Mouse (Mus musculus): ENCODE data around the gene Hmga1. TPM values are rescaled to one million over a fixed set of nuclear protein-coding genes. Genes with fewer than 3 reads are reported as not detected.

Gene Hmga1
- polyA plus RNA-seq, 1 experiment: 397 TPM

DNA sequence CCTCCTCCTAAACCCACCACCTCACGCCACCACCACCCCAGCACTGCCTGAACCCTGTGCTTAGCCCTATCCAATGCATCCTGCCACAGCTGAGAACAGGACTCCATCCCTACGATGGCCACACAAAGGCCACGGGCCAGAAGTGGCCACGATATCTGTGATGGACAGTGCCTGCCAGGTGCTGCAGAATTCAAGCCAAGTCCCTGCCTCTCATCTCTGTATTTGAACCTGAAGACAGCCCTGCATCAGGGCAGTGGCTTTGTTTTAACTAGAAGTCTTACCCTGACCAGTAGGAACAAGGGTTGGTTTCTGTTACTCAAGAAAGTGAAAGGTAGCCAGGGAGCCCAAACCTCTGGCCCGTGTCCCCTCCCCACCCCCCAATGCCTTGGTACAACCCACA is 47.2 kb upstream of the Hmga1 start:
- H3ac ChIP-seq (ENCODE audit: control insufficient read depth, insufficient read length, low read depth): no peak overlapping the region
- no peaks in the 10 kb centered on the region for H3K36me3 ChIP-seq (ENCODE audit: control insufficient read depth, insufficient read depth)
- TF ChIP-seq USF1 (IDR thresholded peaks at IDR 0.05; ENCODE audit: low read depth) (no peak), CEBPB (IDR thresholded peaks at IDR 0.05; ENCODE audit: low read depth) (no peak), CTCF (IDR thresholded peaks at IDR 0.05; ENCODE audit: control insufficient read depth, insufficient read depth, insufficient read length) (no peak), MYOG (IDR thresholded peaks at IDR 0.05; ENCODE audit: control insufficient read depth, extremely low read depth, insufficient read length) (no peak), FOSL1 (IDR thresholded peaks at IDR 0.05; ENCODE audit: insufficient read depth, low read length, poor library complexity, severe bottlenecking) (no peak), MAX (IDR thresholded peaks at IDR 0.05) (no peak)
- peaks cover 80% of the 10 kb centered on the region for H3K27me3 ChIP-seq (ENCODE audit: control insufficient read depth, insufficient read depth, insufficient read length)
- H3K79me3 ChIP-seq (ENCODE audit: low read depth): no peaks in the 10 kb centered on the region
- no peaks in the 10 kb centered on the region for H3K79me2 ChIP-seq (ENCODE audit: control insufficient read depth, insufficient read depth)
- H3K4me3 ChIP-seq (ENCODE audit: insufficient read depth, poor library complexity, severe bottlenecking): no peak overlapping the region

DNA sequence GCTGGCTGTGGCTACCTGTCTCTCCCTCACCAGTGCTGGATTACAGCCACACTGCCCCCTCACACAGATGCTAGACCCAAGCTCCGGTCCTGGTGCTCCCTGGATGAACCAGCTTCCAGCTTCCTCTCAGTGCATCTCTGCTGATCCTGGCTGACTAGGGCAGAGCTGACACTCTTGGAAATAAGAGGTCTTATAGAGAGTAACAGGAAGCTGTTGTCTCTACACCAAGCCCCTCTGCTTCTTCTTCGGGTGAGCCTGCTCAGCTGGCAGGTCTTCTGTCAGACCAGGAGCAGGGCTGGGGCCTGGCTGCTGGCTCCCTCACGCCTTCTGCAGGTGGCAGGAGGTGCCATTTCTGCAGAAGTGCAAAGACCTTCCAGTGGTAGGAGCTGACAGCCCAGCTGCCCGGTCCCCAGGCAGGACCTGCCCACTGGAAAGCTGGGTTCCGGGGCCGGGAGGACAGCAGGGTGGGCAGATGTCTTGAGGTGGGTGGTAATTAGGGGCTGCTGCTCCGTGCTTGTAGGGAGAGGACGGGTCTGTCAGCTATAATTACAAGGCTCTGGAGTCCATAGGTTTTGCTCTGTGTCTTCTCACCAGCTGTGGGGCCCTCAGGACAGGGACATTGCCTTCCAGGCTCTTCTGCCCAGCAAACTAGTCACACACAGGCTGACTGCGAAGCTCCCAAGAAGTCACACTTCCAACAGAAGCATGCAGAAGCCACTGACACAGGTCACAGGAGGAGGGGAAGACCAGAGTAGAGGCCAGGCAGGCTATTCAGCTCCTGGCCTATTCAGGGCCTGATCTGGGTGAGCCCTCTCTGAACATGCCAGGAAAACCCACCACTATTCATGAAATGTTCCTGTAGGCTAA is 45.8 kb upstream of the Hmga1 start:
- Histone ChIP-seq H3ac (ENCODE audit: control insufficient read depth, insufficient read length, low read depth) (no peak overlapping the region), H3K79me3 (ENCODE audit: low read depth) (no peaks in the 10 kb centered on the region), H3K27me3 (ENCODE audit: control insufficient read depth, insufficient read depth, insufficient read length) (peaks cover 93% of the 10 kb centered on the region), H3K36me3 (ENCODE audit: control insufficient read depth, insufficient read depth) (no peaks in the 10 kb centered on the region), H3K79me2 (ENCODE audit: control insufficient read depth, insufficient read depth) (no peaks in the 10 kb centered on the region), H3K4me3 (ENCODE audit: insufficient read depth, poor library complexity, severe bottlenecking) (no peak overlapping the region)
- TF ChIP-seq MYOD1 (IDR thresholded peaks at IDR 0.05; ENCODE audit: control insufficient read depth, insufficient read length, low read depth) (no peak), USF1 (IDR thresholded peaks at IDR 0.05; ENCODE audit: low read depth) (no peak), FOSL1 (IDR thresholded peaks at IDR 0.05; ENCODE audit: insufficient read depth, low read length, poor library complexity, severe bottlenecking) (no peak), CTCF (IDR thresholded peaks at IDR 0.05; ENCODE audit: control insufficient read depth, insufficient read depth, insufficient read length) (no peak), MYOG (IDR thresholded peaks at IDR 0.05; ENCODE audit: control insufficient read depth, extremely low read depth, insufficient read length) (no peak), CEBPB (IDR thresholded peaks at IDR 0.05; ENCODE audit: low read depth) (no peak), MAX (IDR thresholded peaks at IDR 0.05) (no peak)

DNA sequence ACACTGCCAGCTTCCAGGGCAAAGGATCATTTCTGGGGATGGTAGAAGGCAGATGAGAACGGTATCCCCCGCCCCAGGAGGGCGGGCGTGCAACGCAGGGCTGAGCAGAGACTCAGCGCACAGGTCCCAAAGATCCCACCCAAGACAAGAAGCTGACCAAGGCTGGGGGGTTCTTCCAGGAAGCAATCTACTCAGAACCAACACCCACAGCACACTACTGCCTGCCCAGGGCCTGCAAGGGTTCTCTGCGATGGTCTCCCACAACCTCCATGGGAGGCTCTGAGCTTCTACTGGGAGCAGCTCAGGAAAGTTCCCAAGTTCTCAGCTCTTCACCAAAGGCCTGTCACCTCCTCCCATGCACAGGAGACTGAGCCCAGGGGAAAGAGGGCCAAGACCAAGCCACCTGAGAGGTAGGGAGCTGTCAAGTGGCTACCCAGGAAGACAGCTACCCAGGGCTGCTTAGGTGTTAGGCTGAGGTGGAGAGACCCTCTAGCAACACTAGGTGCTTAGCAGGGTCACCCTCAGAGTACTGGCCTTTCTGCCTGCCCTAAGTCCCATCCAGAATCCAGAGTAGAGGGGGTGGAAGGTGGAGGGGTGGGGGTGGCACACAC is 45.1 kb upstream of the Hmga1 start:
- Histone ChIP-seq H3ac (ENCODE audit: control insufficient read depth, insufficient read length, low read depth) (no peak overlapping the region), H3K27me3 (ENCODE audit: control insufficient read depth, insufficient read depth, insufficient read length) (peaks cover 99% of the 10 kb centered on the region), H3K4me3 (ENCODE audit: insufficient read depth, poor library complexity, severe bottlenecking) (no peak overlapping the region), H3K36me3 (ENCODE audit: control insufficient read depth, insufficient read depth) (no peaks in the 10 kb centered on the region), H3K79me3 (ENCODE audit: low read depth) (no peaks in the 10 kb centered on the region), H3K79me2 (ENCODE audit: control insufficient read depth, insufficient read depth) (no peaks in the 10 kb centered on the region)
- no peak for TF ChIP-seq MYOG (IDR thresholded peaks at IDR 0.05; ENCODE audit: control insufficient read depth, extremely low read depth, insufficient read length)
- TF ChIP-seq CEBPB (IDR thresholded peaks at IDR 0.05; ENCODE audit: low read depth): no peak
- TF ChIP-seq USF1 (IDR thresholded peaks at IDR 0.05; ENCODE audit: low read depth): no peak
- no peak for TF ChIP-seq MAX (IDR thresholded peaks at IDR 0.05)
- no peak for TF ChIP-seq MYOD1 (IDR thresholded peaks at IDR 0.05; ENCODE audit: control insufficient read depth, insufficient read length, low read depth)
- TF ChIP-seq CTCF (IDR thresholded peaks at IDR 0.05; ENCODE audit: control insufficient read depth, insufficient read depth, insufficient read length): no peak
- no peak for TF ChIP-seq FOSL1 (IDR thresholded peaks at IDR 0.05; ENCODE audit: insufficient read depth, low read length, poor library complexity, severe bottlenecking)

DNA sequence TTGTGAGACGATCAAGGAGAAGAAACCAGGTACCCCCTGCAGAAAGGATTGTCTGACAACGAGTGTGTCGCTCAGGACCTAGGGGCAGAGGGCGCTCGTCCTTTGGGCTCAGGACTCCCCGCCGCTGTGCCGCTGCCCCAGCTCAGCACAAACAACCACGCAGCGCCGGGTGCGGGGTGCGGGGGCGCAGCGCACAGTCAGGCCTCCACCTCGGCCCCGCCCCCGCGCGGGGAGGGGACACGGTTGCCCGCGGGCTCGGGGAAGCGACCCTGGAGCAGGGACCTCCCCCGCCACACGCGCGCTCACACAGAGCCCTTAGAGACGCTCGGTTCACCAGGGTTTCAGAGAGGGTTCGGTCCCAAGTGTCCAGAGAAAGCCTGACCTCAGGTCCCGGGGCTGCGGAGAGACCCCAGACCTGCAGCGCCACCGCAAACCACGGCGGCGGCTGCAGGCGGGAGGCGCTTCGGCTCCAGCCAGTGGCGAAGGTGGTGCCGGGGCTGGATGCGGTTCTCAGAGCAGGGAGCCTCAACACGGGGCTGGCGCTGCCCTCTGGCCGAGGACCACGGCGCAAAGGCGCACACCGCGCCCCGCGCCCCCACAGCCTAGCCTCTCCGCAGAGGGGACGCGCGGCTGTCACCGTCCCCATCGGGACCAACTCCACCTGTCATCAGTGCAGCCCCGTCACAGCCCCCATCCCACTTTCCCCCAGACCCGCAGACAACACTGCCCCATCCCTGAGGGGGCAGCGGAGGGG is 44.3 kb upstream of the Hmga1 start:
- no peaks in the 10 kb centered on the region for H3K79me2 ChIP-seq (ENCODE audit: control insufficient read depth, insufficient read depth)
- no peaks in the 10 kb centered on the region for H3K36me3 ChIP-seq (ENCODE audit: control insufficient read depth, insufficient read depth)
- TF ChIP-seq CTCF (IDR thresholded peaks at IDR 0.05; ENCODE audit: control insufficient read depth, insufficient read depth, insufficient read length): no peak
- no peak for TF ChIP-seq CEBPB (IDR thresholded peaks at IDR 0.05; ENCODE audit: low read depth)
- H3K4me3 ChIP-seq (ENCODE audit: insufficient read depth, poor library complexity, severe bottlenecking): peak overlapping the region; percentile 11
- H3K79me3 ChIP-seq (ENCODE audit: low read depth): no peaks in the 10 kb centered on the region
- H3K27me3 ChIP-seq (ENCODE audit: control insufficient read depth, insufficient read depth, insufficient read length): peaks cover 99% of the 10 kb centered on the region
- H3ac ChIP-seq (ENCODE audit: control insufficient read depth, insufficient read length, low read depth): no peak overlapping the region

DNA sequence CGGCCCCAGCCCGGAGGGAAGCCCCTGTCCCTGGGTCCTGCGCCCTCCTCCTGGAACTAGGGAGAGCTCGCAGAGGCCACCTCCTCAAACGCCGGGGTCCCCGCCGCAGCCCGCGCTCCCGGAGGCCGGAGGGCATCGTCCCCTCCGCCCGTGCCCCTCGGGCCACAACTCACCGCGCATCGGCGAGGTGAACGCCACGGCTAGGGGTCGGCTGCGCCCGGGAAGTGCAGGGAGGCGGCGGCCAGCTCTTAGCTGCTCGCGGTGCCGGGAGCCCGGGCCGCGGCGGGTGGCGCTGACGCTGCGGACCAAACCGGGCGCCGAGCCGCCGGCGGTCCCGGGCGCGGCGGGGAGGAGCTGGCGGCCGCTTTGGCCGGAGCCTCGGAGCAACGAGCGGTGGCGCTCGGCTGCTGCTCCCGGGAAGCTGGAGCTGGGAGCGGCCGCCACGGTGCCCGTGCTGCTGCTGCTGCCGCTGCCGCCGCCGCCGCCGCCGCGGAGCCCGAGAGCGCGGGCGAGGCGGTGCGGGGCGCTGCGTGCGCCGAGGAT is 43.6 kb upstream of the Hmga1 start:
- TF ChIP-seq CEBPB (IDR thresholded peaks at IDR 0.05; ENCODE audit: low read depth) (no peak), MYOD1 (IDR thresholded peaks at IDR 0.05; ENCODE audit: control insufficient read depth, insufficient read length, low read depth) (no peak), MYOG (IDR thresholded peaks at IDR 0.05; ENCODE audit: control insufficient read depth, extremely low read depth, insufficient read length) (no peak), USF1 (IDR thresholded peaks at IDR 0.05; ENCODE audit: low read depth) (no peak), CTCF (IDR thresholded peaks at IDR 0.05; ENCODE audit: control insufficient read depth, insufficient read depth, insufficient read length) (no peak), MAX (IDR thresholded peaks at IDR 0.05) (no peak), FOSL1 (IDR thresholded peaks at IDR 0.05; ENCODE audit: insufficient read depth, low read length, poor library complexity, severe bottlenecking) (no peak)
- no peaks in the 10 kb centered on the region for H3K79me3 ChIP-seq (ENCODE audit: low read depth)
- H3K36me3 ChIP-seq (ENCODE audit: control insufficient read depth, insufficient read depth): no peaks in the 10 kb centered on the region
- no peaks in the 10 kb centered on the region for H3K79me2 ChIP-seq (ENCODE audit: control insufficient read depth, insufficient read depth)
- no peak overlapping the region for H3ac ChIP-seq (ENCODE audit: control insufficient read depth, insufficient read length, low read depth)
- H3K27me3 ChIP-seq (ENCODE audit: control insufficient read depth, insufficient read depth, insufficient read length): peaks cover 100% of the 10 kb centered on the region
- peak overlapping the region; percentile 11 for H3K4me3 ChIP-seq (ENCODE audit: insufficient read depth, poor library complexity, severe bottlenecking)

Data from C2C12 (cell line).